Mouse (Mus musculus) heart, postnatal 0 days (tissue): ENCODE data around the gene Sorcs2.

Source experiments
- CTCF ChIP-seq: IDR thresholded peaks from 2 replicates; pipeline ENCODE4 v1.5.1; 2016; ENCODE audit warnings: antibody characterized with exemption, control low read depth, low read depth
- EP300 ChIP-seq: IDR thresholded peaks from 2 replicates; pipeline ENCODE4 v1.6.1; 2016; ENCODE audit warnings: antibody characterized with exemption, low read depth

GRCm38 (mm10) chr5:36111516-36111915 is 286.4 kb downstream of the Sorcs2 start:
- TF ChIP-seq EP300 (no peak), CTCF (no peak)
